Mouse (Mus musculus): ENCODE measurements around the gene Thsd4.

DNA sequence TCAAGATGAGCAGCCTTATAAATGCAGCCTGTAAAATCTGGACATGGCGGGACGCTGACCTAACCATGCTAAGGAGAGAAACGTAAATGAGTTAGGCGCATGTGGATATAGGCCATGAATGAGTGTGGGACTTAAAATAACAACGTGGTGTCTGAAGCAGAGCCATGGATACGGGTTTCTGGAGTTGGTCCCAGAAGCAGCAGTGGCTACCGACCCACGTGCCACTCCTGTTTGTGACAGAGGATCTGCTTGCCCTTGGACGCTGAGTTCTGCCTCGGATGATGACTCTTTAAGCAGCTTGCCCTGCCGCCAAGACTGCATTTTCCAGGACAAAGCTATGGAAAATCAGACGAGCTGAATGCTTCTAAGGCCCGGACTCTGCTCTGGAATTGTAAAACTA, 262.2 kb downstream of the Thsd4 start:
- TF ChIP-seq CTCF (IDR thresholded peaks at IDR 0.05; ENCODE audit: low read depth, low read length) (no peak), POLR2A (IDR thresholded peaks at IDR 0.05; ENCODE audit: extremely low read depth, insufficient read depth, low read length) (no peak)
